Mouse (Mus musculus) layer of hippocampus, postnatal 36 days (tissue): ENCODE measurements around the gene Sv2c. TPM values are rescaled to one million over a fixed set of nuclear protein-coding genes. Genes with fewer than 3 reads are reported as not detected.
"Not testable (repeated sequence)": the region's sequence is repeated elsewhere in the genome, so short reads cannot be mapped to it uniquely, and the experiment has no call there.

Source experiments
- DNase-seq, 2 experiments: peaks; one replicate each; pipeline ENCODE4 v3.0.0; 2022
- total RNA-seq, 2 experiments: library from RNA; stranded (reverse); gene quantifications; 2 replicates each; pipeline ENCODE4 v1.2.3; 2021

Sv2c gene
- total RNA-seq, 2 experiments from 2014 or later = 14.2 to 14.5 TPM

DNA sequence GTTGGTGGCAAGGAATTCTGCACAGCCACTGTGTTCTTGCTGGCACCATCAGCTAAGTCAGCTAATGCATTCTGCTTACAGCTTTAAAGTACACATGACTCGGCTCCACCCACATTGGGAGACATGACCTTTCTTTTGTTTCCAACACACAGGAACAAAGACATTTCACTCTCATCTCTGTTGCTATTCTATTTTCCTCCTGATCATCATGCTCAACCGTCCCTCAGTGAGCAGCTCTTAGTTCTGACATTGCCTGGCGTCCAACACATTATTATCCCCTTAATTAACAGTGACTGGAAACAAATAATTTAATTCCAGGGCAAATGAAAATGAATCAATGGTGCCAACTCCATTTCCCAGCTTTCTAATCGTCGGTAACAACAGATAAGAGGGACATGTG lies 87.0 kb downstream of the Sv2c start:
- no peak for DNase-seq

GRCm38 (mm10) chr13:96040275-96041042 lies 91.9 kb downstream of the Sv2c start:
- DNase-seq = no peak

DNA sequence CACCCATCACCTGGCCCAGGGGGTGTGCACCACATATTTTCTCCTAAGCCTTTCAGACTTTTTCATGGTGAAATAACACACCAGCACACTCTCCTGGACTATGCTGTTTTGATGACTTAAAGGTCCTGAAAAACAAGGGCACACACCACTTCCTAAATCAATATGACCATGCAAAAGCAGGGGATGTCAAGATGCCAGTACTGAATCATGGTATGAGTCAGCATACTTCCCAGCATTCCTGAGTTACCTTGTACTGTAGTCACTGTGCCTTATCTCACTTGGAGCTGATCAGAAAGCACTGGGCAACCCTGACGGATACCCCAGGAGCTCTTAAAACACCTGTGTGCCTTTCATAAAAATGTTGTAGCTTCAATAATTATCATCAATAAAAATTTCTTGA lies 92.8 kb downstream of the Sv2c start:
- no peak for DNase-seq

- DNase-seq = peak; percentile 50 to 67
These were observed 101.8 kb downstream of the Sv2c start for GRCm38 (mm10) chr13:96030368-96031223.

- no peak for DNase-seq
These were observed 108.5 kb downstream of the Sv2c start for GRCm38 (mm10) chr13:96023858-96024257.

DNA sequence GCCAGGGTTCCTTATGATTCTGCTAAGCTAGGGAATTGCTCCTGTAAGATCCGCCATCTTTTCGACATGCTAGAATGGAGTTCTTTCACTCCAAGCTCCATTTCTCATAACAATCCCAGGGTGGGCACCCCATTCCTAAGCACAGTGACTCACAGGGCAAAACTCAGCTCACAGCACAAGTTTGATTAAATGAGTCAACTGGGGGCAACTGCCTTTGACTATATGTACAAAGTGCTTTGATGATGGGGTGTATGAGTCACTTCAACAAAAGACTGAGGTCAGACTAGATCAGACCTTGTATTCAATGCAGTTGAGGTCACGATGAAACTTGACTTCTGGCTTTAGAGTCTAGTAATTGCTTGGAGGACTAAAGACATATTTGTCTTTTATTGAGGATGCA lies 116.9 kb downstream of the Sv2c start:
- DNase-seq = no peak

DNA sequence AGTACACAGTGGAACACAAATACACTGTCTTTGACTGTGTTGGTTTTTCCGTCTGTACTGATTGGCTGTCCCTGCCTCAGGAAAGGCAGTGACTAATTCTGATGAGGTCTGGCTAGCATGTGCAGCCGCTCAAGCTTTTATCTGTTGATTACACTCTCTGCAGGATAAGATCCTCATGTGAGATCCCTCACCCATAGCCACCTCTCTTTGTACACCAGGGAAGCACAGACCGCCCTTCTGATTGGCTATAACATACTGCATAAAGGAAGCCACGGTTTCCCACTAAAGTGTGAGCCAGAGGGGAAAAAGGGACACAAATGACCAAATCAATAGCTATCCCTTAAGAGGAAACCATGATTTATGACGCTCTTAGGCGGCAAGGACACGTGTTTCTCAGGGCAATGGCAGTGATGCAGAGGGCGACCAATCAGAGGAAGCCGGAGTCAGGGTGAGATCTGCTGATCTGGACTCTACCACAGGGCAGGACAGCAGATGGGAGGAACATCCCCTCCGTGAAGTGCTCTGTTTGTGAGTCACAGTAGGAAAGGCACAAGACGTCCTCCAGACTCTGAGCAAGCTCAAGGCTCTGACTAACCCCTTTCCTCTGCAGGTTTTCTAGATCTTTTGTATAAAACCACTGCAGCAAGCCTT lies 121.4 kb downstream of the Sv2c start:
- peak in 1 of 2 experiments; percentile 16 for DNase-seq

GRCm38 (mm10) chr13:96008975-96009374 lies 123.4 kb downstream of the Sv2c start:
- no peak for DNase-seq

GRCm38 (mm10) chr13:96008154-96008553 lies 124.2 kb downstream of the Sv2c start:
- DNase-seq = no peak

- DNase-seq = no peak
These were observed 128.8 kb downstream of the Sv2c start for GRCm38 (mm10) chr13:96003539-96003938.

DNA sequence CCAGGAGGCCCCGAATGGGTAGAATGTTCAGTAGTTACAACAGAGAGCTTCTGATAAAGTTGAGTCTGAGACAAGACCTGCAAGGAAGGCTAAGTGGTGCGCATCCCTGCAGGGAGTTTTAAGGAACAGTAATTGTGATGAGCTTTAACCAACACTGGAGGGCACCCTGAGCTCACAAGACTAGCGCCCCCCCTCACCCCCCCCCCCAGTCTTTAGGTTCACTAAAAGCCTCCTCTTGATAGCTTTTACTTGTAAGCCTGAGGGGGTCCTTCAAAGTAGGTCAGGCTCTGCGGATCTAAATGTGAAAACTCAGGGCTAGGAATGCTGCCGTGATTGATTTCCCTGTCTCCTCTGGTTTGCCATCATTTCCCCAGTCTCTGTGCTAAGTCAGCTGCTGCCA lies 129.9 kb downstream of the Sv2c start:
- no peak for DNase-seq

DNA sequence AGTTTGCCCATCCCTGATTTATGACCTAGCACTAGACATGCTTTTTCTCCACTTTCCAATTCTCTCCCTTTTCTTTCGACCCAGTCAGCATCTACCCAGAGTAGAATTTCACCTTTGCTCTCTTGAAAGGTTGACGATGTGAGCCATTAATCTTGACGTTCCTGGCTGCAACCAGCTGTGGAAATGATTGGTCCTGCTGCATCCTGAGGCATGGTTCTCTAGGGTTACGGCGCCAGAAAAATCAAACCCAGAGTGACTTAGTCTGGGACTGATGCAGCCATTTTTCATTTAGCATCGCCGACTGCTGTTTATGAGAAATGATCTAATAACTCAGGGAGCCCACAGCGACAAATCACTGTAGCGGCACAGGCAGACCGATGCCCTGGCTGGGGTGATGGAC lies 133.0 kb downstream of the Sv2c start:
- no peak for DNase-seq

GRCm38 (mm10) chr13:95997294-95997693 lies 135.1 kb downstream of the Sv2c start:
- no peak for DNase-seq

GRCm38 (mm10) chr13:95994705-95995703 lies 137.4 kb downstream of the Sv2c start:
- no peak for DNase-seq

GRCm38 (mm10) chr13:95988181-95988580 lies 144.2 kb downstream of the Sv2c start:
- DNase-seq = no peak

DNA sequence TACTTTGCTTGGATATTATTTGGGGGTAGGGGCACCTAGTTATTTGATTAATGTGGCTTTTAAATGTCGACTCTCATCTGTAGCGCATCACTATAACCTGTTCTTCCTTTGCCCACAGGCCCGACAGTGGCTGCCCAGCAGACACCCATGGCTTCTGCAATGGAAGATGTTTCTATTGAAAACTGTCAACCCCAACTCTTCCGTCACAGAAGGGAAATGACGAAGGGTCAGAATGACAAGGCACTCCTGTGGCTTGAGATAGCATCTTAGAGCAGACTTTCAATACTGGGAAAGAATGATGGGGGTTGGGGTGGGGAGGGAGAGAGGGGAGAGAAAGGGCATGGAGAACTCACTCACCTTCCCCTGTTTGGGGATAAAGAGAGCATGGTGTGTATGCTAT lies 145.2 kb downstream of the Sv2c start:
- no peak for DNase-seq

DNA sequence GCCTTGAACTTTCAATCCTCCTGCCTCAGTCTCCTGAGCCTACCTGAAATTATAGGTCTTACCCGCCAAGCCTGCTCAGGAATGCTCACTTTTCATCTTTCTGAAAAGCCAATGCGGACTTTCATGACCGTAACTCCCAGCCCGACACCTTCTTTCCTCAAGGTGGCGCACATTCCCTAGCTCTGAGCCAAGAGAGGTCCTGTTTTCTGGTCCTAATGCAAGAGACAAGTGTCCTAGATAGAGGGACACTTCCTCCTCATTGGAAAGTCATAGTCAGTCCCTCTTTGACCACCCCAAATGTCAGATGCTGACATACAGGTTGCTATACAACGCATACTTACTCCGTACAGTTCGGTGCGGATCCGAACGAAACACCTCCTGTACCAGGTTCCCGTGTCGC lies 146.0 kb downstream of the Sv2c start:
- DNase-seq = no peak

- DNase-seq = no peak
These were observed 157.2 kb downstream of the Sv2c start for GRCm38 (mm10) chr13:95975225-95975624.

- no peak for DNase-seq
These were observed 158.3 kb downstream of the Sv2c start for GRCm38 (mm10) chr13:95974106-95974505.

- peak; percentile 58 to 64 for DNase-seq
These were observed 158.9 kb downstream of the Sv2c start for GRCm38 (mm10) chr13:95973368-95973958.

DNA sequence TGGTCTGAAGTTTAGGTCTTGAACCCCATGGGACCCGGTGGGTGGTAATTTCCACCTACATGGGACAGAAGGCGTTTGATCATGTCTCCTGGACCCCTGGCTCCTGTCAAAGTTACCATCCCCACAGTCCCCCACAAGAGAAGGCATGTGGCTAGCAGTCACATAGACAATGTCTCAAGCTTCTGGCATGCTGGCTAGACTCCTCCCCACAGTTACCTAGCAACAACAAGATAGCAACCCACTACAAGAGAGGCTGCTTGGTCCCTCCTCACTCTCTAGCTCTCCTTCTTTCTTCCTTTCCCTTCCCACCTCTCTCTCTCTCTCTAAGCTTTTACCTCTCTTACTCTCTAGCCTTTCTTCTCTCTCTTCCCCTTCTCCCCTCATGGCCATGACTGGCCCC lies 164.3 kb downstream of the Sv2c start:
- DNase-seq = not testable (repeated sequence)
